Mouse (Mus musculus): ENCODE results near the gene Mrnip.

The Mrnip gene

GRCm38 (mm10) chr11:50227736-50228135 is 53.5 kb downstream of the Mrnip start:
- DNase-seq: no peak

GRCm38 (mm10) chr11:50228772-50229171 is 54.5 kb downstream of the Mrnip start:
- no peak for DNase-seq

GRCm38 (mm10) chr11:50229252-50229910 is 55.1 kb downstream of the Mrnip start:
- DNase-seq: no peak

- no peak for DNase-seq
Measured at GRCm38 (mm10) chr11:50230481-50231304, 56.4 kb downstream of the Mrnip start.

- DNase-seq: no peak
Measured at GRCm38 (mm10) chr11:50231411-50231810, 57.2 kb downstream of the Mrnip start.

- DNase-seq: no peak
Measured at GRCm38 (mm10) chr11:50233022-50233421, 58.8 kb downstream of the Mrnip start.

GRCm38 (mm10) chr11:50233993-50234392 is 59.7 kb downstream of the Mrnip start:
- no peak for DNase-seq

- DNase-seq: no peak
Measured at GRCm38 (mm10) chr11:50234606-50235005, 60.4 kb downstream of the Mrnip start.

- DNase-seq: peak; percentile 82
Measured at GRCm38 (mm10) chr11:50236540-50236936, 62.3 kb downstream of the Mrnip start.

- peak in 1 of 2 experiments; percentile 19 for DNase-seq
Measured at GRCm38 (mm10) chr11:50236937-50237835, 62.9 kb downstream of the Mrnip start.

- no peak for DNase-seq
Measured at GRCm38 (mm10) chr11:50238324-50238723, 64.1 kb downstream of the Mrnip start, which contains the start of gene Ltc4s. Ltc4s (minus strand) TSS chr11:50238616.

- DNase-seq: no peak
Measured at GRCm38 (mm10) chr11:50238821-50239791, 64.9 kb downstream of the Mrnip start.

GRCm38 (mm10) chr11:50240235-50240911 is 66.1 kb downstream of the Mrnip start:
- no peak for DNase-seq

- DNase-seq: no peak
Measured at GRCm38 (mm10) chr11:50243926-50244325, 69.7 kb downstream of the Mrnip start.

GRCm38 (mm10) chr11:50245269-50245668 is 71.0 kb downstream of the Mrnip start:
- no peak for DNase-seq

GRCm38 (mm10) chr11:50248473-50249171 is 74.4 kb downstream of the Mrnip start:
- DNase-seq: no peak
